Mouse (Mus musculus) lung, embryonic 15.5 days (tissue): ENCODE results near the gene Tnni1. TPM values are rescaled to one million over a fixed set of nuclear protein-coding genes. Genes with fewer than 3 reads are reported as not detected.
A peak's percentile ranks its signal among the peaks of the same experiment; 100 is the strongest.

Experiments
- ATAC-seq: fragments of 200-750 bp; cut with Nextera tagmentation; 2 replicates; pipeline ENCODE4 v1.8.0; 2017; ENCODE audit warnings: moderate number of reproducible peaks, borderline replicate concordance; ENCODE audit not compliant: low FRiP score, low TSS enrichment; ENCODE audit errors: extremely low read depth
- H3K27ac ChIP-seq: fragments of 300-500 bp; sonication (generic); 2 replicates; pipeline ENCODE4 v1.5.1; 2015; ENCODE audit warnings: moderate library complexity, mild to moderate bottlenecking, inconsistent platforms
- H3K27me3 ChIP-seq: fragments of 300-500 bp; sonication (generic); 2 replicates; pipeline ENCODE4 v1.6.1; 2015; ENCODE audit warnings: inconsistent platforms
- H3K36me3 ChIP-seq: fragments of 300-500 bp; sonication (generic); 2 replicates; pipeline ENCODE4 v1.6.1; 2015; ENCODE audit warnings: inconsistent platforms
- H3K4me1 ChIP-seq: fragments of 300-500 bp; sonication (generic); 2 replicates; pipeline ENCODE4 v1.6.1; 2015; ENCODE audit warnings: inconsistent platforms
- H3K4me2 ChIP-seq: fragments of 300-500 bp; sonication (generic); 2 replicates; pipeline ENCODE4 v1.6.1; 2015; ENCODE audit warnings: inconsistent platforms, mild to moderate bottlenecking, moderate library complexity
- H3K4me3 ChIP-seq: fragments of 300-500 bp; sonication (generic); 2 replicates; pipeline ENCODE4 v1.5.1; 2015; ENCODE audit warnings: mild to moderate bottlenecking, inconsistent platforms
- H3K9ac ChIP-seq: fragments of 300-500 bp; sonication (generic); 2 replicates; pipeline ENCODE4 v1.6.1; 2015; ENCODE audit warnings: inconsistent platforms
- H3K9me3 ChIP-seq: fragments of 300-500 bp; sonication (generic); 2 replicates; pipeline ENCODE4 v1.6.1; 2016; ENCODE audit warnings: inconsistent platforms
- WGBS: fragments of 180-500 bp; shearing (Covaris S2); methylation state at CpG from one replicate; pipeline ENCODE4 v1.1.7; 2015; 5-methylcytosine and 5-hydroxymethylcytosine counted together
- polyA plus RNA-seq: library from polyadenylated mRNA; unstranded; fragments of >200 nt; fragmentation: Nextera tagmentation; extraction: Ambion mirVana; gene quantifications from 2 replicates; pipeline ENCODE4 v1.2.1, GENCODE M21; 2015

Tnni1 gene
- polyA plus RNA-seq, 1 experiment from 2014 or later, result 117 TPM

DNA sequence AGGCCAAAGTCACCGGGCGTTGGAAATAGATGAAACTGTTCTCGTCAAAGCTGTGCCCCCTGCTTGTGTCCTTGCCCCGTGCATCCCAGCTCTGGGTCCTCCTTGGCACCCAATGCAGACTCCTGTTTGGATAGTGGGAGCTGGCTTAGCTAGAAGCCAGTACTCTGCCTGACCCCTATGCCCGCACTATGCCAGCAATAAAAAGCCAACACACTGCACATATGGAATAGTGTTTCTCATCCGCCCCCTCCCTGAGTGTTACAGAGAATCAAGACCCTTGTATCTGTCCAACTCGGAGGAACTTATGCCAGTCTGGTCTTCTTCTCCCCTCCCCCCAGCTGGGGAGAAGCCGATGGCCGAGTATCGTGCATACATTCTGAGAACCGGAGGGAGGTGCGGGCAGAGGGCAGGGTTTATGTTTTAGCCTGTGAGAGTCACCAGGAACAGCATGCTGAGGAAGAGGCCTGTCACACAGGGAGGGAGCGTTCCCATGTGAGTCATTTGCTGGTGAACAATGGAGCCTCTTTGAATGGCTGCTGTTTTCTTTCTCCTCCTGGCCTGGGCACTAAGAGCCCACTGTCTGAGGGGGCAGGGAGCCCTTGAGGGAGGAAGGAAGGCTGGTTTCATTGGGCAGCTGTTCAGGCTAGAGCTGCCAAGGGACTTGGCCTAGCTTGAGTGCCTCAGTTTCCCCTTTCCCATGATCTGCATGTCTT is 73.0 kb downstream of the Tnni1 start:
- H3K27ac ChIP-seq, result no peak overlapping the region
- no peak; the same call in 1 of the 2 replicates for ATAC-seq
- H3K9me3 ChIP-seq, result no peaks in the 10 kb centered on the region
- WGBS, result 51% methylated on average over 13 of the region's 13 CpGs
- H3K36me3 ChIP-seq, result no peaks in the 10 kb centered on the region
- no peaks in the 10 kb centered on the region for H3K27me3 ChIP-seq
- no peak overlapping the region for H3K4me2 ChIP-seq
- no peak overlapping the region for H3K9ac ChIP-seq
- H3K4me1 ChIP-seq, result 0 out of 2 replicates have a peak, but pooled peaks cover 12% of the 10 kb centered on the region
- no peak overlapping the region for H3K4me3 ChIP-seq

DNA sequence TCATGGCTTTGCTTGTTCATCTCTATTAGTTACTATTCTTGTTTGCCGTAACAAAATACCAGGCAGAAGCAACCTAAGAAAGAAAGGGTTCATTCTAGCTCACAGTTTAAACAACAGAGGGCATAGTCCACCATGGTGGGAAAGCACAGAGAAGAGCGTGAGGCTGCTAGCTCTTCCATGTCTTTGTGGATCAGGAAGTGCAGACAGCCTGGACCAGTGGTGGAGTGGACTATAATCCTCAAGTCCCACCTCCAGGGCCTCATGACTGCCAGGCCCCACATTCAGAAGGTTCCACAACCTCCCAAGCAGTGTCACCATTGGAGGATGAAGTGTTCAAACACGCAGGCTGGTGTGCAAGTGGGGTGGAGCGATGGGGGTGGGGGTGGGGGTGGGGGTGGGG is 74.0 kb downstream of the Tnni1 start:
- Histone ChIP-seq H3K4me1 (0 out of 2 replicates have a peak, but pooled peaks cover 9% of the 10 kb centered on the region), H3K9ac (no peak overlapping the region), H3K4me3 (no peak overlapping the region), H3K4me2 (no peak overlapping the region), H3K9me3 (no peaks in the 10 kb centered on the region), H3K36me3 (no peaks in the 10 kb centered on the region), H3K27ac (no peak overlapping the region), H3K27me3 (no peaks in the 10 kb centered on the region)
- ATAC-seq, result no peak
- WGBS, result 95% methylated on average over 4 of the region's 4 CpGs

DNA sequence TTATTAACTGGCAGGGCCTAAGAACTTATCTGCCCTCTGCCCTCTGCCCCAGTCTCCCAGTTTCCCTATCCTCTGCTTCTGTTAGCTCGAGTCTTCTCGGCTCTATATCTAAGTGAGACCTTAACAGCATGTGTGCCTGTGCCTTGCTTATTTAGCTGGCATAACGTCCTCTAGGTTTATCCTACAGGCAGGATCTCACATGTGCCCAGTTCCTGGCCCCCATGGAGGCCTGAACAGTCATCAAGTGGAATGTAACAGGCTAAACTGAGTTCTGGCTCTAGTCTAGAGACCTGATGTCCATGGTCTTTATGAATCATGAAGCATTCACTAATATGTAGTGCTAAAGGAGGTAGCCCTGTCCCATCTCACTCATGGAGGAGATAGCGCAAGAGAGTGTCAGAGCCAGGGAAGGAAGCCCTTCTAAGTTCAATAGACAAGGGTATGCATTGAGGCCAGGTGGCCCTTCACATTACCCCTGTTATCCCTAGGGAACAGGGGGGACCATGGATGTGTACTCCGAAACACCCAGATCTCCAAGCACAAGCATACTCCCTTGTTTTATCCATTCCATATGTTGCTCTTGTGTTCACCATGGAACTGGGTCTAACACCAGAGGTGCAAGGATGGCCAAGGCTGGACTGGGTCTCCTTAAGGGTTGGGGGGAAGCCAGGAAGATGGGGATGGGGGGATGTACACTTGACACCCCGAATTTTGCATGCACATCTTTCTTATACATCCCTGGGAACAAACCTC is 75.5 kb downstream of the Tnni1 start:
- H3K9ac ChIP-seq, result no peak overlapping the region
- H3K4me3 ChIP-seq, result no peak overlapping the region
- H3K4me1 ChIP-seq, result 0 out of 2 replicates have a peak, but pooled peaks cover 9% of the 10 kb centered on the region
- no peak overlapping the region for H3K27ac ChIP-seq
- 78% methylated on average over 6 of the region's 6 CpGs for WGBS
- no peaks in the 10 kb centered on the region for H3K36me3 ChIP-seq
- no peak overlapping the region for H3K4me2 ChIP-seq
- H3K27me3 ChIP-seq, result no peaks in the 10 kb centered on the region
- ATAC-seq, result no peak
- no peaks in the 10 kb centered on the region for H3K9me3 ChIP-seq

DNA sequence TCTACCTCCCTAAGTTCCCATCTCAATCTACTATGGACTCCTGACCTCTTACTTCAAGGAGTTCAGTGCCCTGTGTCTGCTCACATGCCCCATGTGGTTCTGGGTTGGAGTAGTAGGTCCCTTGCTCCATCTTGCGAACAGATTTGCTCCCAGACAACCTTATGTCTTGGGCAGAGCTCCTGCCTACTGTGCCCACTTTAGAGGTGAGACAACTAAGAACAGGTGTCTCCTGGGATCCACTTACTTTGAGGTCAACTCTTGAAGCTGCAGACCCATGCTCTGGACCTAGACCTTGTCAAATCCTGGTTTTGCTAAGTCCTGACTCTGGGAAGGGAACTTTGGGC is 76.1 kb downstream of the Tnni1 start:
- Histone ChIP-seq H3K36me3 (no peaks in the 10 kb centered on the region), H3K9me3 (no peaks in the 10 kb centered on the region), H3K9ac (no peak overlapping the region), H3K4me2 (no peak overlapping the region), H3K27me3 (no peaks in the 10 kb centered on the region), H3K27ac (no peak overlapping the region), H3K4me3 (no peak overlapping the region), H3K4me1 (0 out of 2 replicates have a peak, but pooled peaks cover 9% of the 10 kb centered on the region)
- WGBS, result 95% methylated on average over 1 of the region's 1 CpGs
- no peak for ATAC-seq

DNA sequence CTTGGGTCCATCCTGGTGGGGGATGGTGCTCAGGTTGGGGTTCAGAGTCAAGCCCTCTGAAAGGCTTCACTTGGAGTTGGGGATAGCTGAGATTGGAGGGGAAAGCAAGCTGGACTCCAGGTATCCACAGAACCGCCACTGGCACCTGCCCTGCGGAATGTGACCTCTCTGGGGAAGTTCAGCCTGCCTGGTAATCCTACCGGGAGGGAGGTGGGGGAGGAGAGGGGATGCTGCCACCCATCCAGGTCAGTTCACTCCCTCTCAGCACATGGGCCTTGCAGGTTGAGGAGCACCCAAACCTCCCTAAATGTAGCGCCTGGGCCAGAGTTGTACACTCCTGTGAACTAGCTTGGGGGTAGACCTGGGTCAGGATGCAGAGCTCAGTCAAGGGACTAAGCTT is 76.8 kb downstream of the Tnni1 start:
- 61% methylated on average over 4 of the region's 4 CpGs for WGBS
- no peaks in the 10 kb centered on the region for H3K9me3 ChIP-seq
- H3K4me2 ChIP-seq, result no peak overlapping the region
- H3K9ac ChIP-seq, result no peak overlapping the region
- H3K36me3 ChIP-seq, result no peaks in the 10 kb centered on the region
- H3K4me1 ChIP-seq, result 0 out of 2 replicates have a peak, but pooled peaks cover 9% of the 10 kb centered on the region
- no peaks in the 10 kb centered on the region for H3K27me3 ChIP-seq
- ATAC-seq, result no peak
- H3K27ac ChIP-seq, result no peak overlapping the region
- H3K4me3 ChIP-seq, result no peak overlapping the region

DNA sequence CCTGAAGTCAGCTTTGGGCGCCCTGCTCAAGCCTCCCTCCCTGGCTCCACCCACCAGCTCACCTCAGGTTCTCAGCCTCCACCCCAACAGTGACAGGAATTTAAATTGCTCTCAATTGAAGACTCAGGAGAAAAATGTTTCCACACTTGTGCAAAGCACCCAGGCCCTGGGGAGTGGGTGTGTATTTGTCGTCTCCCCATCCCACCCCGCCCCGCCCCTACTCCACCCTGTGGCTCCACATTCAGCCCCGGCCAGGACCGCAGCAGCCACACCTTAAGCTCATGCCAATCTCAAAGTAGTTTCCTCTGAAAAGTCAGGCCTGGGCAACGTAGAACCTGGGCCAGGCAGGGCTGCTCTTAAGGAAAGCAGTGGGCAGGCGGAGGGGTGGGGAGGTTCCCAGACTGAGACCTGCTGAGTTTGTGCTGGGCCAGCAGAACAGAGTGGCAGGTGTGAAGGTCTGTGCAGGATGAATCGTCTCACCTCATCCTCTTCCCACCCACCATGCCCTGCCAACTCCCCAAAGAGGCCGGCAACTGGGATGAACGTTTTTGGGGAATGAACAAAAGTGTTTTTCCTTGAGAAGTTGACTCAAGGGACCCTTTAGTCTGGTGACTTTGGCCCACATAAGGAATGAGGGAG is 78.0 kb downstream of the Tnni1 start:
- no peaks in the 10 kb centered on the region for H3K9me3 ChIP-seq
- ATAC-seq, result peak; percentile 24; the same call in 1 of the 2 replicates
- no peak overlapping the region for H3K4me3 ChIP-seq
- no peak overlapping the region for H3K9ac ChIP-seq
- no peak overlapping the region for H3K4me2 ChIP-seq
- H3K27me3 ChIP-seq, result no peaks in the 10 kb centered on the region
- no peak overlapping the region for H3K27ac ChIP-seq
- 0 out of 2 replicates have a peak, but pooled peaks cover 5% of the 10 kb centered on the region for H3K4me1 ChIP-seq
- H3K36me3 ChIP-seq, result no peaks in the 10 kb centered on the region
- WGBS, result 51% methylated on average over 11 of the region's 11 CpGs

DNA sequence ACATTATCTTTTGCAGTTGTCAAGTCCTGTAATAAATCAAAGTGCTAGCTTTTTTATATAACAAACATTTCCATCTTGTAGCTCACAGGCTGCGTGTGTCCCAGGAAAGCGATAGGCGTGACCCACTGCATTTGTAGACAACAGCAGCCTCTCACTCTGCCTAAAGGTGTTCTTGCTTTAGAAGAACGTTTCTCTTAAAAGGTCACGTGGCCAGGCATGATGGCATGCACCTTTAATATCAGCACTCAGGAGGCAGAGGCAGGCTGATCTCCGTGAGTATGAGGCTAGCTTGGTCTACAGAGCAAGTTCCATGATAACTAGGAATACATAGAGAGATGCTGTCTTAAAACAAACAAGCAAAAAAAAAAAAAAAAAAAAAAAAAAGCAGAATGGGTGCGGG is 79.3 kb downstream of the Tnni1 start:
- H3K27ac ChIP-seq, result no peak overlapping the region
- no peaks in the 10 kb centered on the region for H3K9me3 ChIP-seq
- H3K27me3 ChIP-seq, result no peaks in the 10 kb centered on the region
- H3K4me3 ChIP-seq, result no peak overlapping the region
- H3K9ac ChIP-seq, result no peak overlapping the region
- no peak for ATAC-seq
- H3K4me2 ChIP-seq, result no peak overlapping the region
- H3K4me1 ChIP-seq, result no peaks in the 10 kb centered on the region
- no peaks in the 10 kb centered on the region for H3K36me3 ChIP-seq
- WGBS, result 87% methylated on average over 7 of the region's 7 CpGs

Other genes with a start within 250 kb of the Tnni1 start
- gene Nav1, start 172.1 kb upstream of the Tnni1 start, polyA plus RNA-seq, result 10.7 and 11.6 TPM in 2 replicates
- gene Csrp1, start 59.4 kb upstream of the Tnni1 start, polyA plus RNA-seq, result 275 and 280 TPM in 2 replicates
- gene Phlda3, start 13.3 kb upstream of the Tnni1 start, polyA plus RNA-seq, result 79.9 and 80.0 TPM in 2 replicates
- gene Lad1, start 39.2 kb downstream of the Tnni1 start, polyA plus RNA-seq, result 14.9 and 17.0 TPM in 2 replicates
- 158 and 190 TPM in 2 replicates for gene Tnnt2, start 56.9 kb downstream of the Tnni1 start, polyA plus RNA-seq
- gene Pkp1, start 139.8 kb downstream of the Tnni1 start, polyA plus RNA-seq, result 0.20 and 0.67 TPM in 2 replicates
- not detected in 2 replicates for gene Igfn1, start 226.9 kb downstream of the Tnni1 start, polyA plus RNA-seq
- 153 and 162 TPM in 2 replicates for gene Tmem9, start 228.7 kb downstream of the Tnni1 start, polyA plus RNA-seq